Mouse (Mus musculus) heart, postnatal 10 days (tissue): ENCODE data around the gene Tmem164. TPM values are rescaled to one million over a fixed set of nuclear protein-coding genes. Genes with fewer than 3 reads are reported as not detected.

Source experiments
- DNase-seq, 2 experiments: peaks; one replicate each; pipeline ENCODE4 v3.0.0; 2021
- intact Hi-C: fragments of 180-260 bp; cut with DNase I; formaldehyde crosslinking; loops from one replicate; pipeline ENCODE4 v1.15.1; 2025
- total RNA-seq, 2 experiments: library from RNA; stranded (reverse); gene quantifications; 2 replicates each; pipeline ENCODE4 v1.2.3; 2021

The Tmem164 gene
- total RNA-seq, 2 experiments from 2014 or later = 40.3 to 57.2 TPM

DNA sequence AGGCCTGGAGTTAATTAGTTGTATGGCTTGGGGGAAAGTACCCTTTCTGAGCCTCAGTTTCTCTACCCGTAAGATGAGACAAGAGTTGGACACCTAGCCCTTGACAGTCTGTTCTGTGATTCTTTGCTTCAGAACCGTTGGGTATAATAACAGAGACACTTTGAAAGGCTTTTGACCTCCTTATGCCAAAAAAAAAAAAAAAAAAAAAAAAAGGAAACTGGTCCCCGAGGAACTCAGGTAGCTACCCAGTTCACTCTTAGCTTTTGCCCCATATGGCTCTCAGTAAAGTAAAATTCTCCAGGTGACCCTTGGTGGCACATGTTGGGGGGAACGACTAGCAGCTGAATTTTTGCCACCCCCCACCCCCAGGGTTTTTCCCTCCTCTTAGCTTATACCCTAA lies 3.5 kb downstream of the Tmem164 start:
- DNase-seq = no peak
- intact Hi-C loops = loop anchor here (5.0 kb wide), 3 partner anchors 33 to 132 kb away; no protein-coding TSS in a partner anchor

DNA sequence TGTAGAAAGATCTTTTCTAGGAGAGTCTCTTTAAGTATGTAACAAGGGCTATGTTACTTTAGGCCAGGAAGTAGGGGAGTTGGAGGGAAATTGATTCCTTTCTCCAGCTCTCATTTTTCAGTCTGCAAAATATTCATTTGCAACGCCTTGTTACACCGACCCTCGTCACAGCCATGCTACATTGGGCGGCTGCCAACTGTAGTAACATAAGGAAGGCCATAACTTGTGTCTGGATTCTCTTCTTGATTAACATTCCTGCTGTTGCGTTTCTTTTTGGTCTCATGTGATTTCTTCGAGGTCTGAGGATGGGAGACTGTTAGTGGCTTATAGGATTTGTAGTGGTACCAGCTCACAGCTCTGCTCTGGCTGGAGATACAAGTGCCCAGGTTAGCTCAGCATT lies 4.5 kb downstream of the Tmem164 start:
- DNase-seq = no peak
- intact Hi-C loops = no loop called here

DNA sequence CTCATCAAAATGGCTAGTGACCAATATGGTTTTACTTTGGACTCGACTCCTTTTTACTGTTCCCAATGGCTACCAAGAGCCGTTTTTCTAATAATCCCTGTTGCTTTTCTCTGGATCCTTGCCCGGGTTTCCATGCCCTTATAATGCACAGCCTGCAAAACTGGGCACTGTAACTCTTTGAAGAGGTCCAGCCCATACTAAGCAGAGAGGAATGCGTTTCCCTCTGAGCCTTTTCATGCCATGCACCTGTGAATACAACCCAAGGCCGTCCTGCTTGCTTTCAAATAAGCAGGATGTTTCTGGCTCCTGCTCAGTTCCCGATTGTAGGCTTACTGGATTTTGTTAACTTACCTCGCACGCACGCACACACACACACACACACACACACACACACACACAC lies 7.3 kb downstream of the Tmem164 start:
- DNase-seq = no peak
- intact Hi-C loops = no loop called here

DNA sequence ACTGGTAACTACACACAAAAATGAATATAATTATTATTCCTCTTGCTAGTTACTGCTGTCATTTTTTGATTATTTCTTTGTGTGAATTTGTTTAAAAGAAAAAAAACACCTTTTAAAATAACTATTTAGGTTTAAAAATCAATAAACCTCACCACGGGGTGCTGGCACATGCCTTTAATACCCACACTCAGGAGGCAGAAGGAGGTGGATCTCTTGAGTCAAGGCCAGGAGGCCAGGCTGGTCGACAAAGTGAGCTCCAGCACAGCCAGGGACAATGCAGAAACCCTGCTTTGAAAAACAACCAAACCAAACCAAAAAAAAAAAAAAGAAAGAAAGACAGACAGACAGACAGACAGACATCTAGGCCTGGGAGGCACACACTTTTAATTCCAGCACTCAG lies 12.1 kb downstream of the Tmem164 start:
- intact Hi-C loops = no loop called here

DNA sequence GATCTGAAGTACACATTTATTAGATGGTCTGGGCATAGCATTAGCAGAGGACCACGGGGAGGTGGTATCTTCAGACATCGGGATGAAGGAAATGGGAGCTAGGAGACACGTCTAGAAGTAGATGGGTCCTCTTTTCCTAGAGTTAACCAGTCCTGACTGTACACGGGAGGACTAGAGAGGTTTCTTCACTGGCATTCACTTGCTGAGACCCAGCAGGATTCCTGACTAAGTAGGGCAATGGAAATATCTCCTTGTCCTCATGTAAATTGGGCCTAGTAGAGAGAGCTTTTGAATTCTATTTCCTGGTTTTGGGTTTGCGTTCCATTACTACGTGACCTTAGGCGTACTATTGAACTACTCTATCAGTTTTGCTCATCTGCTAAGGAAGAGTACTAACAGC lies 13.1 kb downstream of the Tmem164 start:
- intact Hi-C loops = no loop called here
- DNase-seq = no peak

More for the DNA sequence above, 12.1 kb downstream of the Tmem164 start:
- DNase-seq = no peak

DNA sequence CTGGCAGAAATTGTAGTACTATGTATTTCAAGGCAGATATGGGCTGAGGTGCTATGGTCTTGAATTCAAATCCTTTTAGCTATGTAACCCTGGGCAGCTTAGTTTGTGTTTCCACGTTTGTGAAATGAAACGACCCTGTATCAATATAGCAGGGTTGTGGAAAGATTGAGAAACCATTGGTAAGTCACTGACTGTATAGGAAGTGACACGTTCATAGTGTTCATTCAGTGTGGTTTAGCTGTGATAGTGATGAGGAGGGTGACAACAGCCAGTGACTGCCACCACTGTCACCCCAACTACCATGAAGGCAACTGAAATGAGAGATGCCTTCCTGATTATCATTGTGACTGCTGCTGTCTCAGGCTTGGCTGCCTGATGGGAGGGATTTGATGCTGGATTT lies 13.7 kb downstream of the Tmem164 start:
- no peak for DNase-seq
- intact Hi-C loops = no loop called here

DNA sequence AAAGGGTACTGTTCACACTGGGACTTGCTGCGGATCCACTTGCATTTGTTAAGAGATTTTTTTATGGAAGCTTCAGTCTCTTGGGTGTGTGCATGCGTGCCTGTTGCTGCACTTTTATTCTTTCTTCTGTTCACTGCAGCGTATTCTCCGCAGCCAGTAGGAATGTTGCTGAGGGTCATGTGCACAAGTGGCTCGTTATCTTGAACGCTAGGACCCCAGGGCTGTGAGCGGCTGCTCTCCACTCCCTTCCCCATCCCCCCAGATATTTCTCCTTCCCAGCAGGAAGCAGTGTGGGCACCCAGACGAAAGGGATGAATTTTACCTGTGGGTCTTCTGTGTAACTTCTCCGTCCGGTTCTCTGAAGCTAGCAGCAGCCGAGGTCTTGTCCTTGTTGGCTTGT lies 15.6 kb downstream of the Tmem164 start:
- intact Hi-C loops = no loop called here
- no peak for DNase-seq

DNA sequence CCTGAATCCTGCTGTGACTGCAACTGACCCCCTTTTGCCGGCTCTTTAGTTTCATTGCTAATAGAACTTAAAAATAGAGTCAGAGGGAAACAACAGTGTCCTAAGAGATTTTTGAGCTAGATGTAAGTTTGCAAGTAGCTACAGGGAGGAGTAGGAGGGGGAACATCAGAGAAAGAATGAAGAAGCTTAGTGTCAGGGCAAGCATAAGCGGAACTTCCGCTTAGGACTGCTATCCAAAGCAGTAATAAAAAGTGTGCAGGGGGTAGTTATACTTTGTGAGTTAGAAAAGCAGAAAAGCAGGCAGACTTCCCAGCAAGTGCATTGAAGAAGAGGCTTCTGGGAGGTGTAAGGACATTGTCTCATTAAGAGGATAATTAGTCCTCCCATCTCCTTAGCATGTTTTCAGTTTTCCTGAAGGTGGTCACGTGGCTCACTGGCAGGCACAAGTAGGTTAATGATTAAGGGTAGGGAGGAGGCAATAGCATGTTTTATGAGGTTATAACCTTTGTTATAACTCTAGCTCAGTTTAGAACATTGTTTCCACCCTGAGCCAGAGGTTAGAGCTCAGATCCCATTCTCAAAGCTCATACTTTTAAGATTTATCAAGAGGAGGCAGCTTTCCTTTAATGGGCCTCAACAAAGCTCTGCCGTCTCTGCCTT lies 16.5 kb downstream of the Tmem164 start:
- intact Hi-C loops = no loop called here
- DNase-seq = no peak

DNA sequence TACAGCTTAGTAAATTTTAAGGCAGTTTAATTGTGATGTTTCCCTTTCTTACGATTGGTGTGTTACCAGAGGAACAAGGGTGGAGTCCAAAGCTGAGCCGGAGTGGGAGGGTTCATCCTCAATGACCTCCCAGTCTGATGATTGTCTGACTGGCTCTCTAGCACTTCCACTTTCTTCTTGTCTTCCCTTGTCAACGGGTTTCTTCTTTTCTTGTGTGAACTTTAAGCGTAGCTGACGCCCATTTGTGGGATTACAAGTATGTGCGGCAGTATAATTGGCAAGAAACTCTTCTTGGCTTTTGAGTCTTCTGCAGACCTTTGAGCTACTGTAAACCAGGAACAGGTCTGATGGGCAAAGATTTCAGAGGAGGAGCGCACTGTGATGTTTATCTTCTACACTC lies 17.0 kb downstream of the Tmem164 start:
- intact Hi-C loops = no loop called here
- no peak for DNase-seq

DNA sequence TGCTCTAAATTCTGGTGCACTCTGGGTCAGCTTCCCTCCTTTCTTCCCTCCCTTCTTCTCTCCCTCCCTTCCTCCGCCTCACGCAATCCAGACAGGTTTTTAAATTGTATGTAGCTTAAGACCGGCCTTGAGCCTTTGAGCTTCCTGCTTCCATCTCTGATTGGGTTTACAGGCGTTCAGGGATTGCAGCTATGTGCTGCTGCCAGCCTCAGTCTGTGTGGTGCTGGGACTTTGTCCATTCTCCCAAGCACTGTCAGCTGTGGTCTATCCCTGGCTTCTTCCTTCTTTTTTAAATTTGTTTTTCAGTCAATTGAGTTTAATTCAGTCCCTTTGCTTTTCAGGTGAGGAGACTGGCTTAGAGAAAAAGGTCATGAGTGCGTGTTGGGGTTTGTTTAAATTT lies 20.9 kb downstream of the Tmem164 start:
- intact Hi-C loops = no loop called here
- DNase-seq = no peak

DNA sequence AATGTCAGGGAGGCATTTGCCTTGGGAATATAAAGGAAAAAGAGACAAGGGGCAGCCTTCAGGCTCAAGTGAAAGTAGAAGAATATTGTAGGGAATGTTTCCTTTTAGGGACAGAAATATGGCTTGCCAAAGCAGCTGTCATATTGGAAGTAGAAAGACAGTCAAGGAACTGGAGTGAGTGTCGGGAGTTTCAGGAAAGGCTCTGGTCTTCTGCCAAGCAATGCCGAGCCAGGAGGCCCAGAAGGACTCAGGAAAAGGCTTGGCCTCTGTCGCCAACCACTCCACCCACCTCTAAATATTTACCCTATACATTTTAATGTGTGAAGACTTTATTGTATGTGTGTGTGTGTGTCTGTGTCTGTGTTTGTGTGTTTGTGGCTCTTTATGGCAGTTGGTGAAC lies 21.4 kb downstream of the Tmem164 start:
- intact Hi-C loops = no loop called here
- DNase-seq = peak; percentile 48 to 57

DNA sequence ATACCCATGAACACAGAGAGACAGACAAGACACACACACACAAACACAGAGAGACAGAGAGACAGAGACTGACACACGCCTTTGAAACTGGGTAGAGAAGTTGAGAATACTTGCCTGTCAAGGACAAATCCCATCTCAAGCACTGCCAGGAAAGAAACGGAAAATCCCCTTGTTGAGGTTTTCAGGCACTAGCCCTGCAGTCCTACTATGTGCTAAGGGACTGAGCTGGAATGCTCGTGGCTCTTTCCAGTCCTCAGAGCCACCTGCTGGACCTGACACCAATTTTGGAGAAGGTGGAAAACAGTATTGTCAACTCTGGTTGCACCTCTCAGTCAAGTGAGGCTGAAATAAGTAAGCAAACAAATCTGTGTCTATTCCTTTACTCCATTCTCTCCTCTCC lies 22.7 kb downstream of the Tmem164 start:
- intact Hi-C loops = no loop called here
- DNase-seq = no peak

DNA sequence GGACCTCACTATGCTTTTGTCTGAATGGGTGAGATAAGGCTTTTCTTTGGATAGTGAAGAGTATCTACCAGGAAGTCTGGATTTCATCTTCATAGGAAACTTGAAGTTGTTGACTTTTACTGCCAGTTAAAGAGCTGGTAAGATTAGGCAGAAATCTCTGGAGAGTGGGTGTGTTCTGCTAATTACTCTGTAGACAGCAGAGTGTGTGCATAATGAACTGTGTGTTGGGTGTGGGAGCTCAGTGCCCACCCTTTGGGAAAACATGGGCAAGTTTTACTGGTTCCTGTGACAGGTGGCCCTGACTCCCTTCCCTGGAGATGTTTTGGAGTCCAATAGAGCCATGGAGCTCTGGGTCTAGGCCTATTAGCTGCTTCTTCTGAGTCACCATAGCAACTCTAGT lies 27.1 kb downstream of the Tmem164 start:
- no peak for DNase-seq
- intact Hi-C loops = no loop called here

DNA sequence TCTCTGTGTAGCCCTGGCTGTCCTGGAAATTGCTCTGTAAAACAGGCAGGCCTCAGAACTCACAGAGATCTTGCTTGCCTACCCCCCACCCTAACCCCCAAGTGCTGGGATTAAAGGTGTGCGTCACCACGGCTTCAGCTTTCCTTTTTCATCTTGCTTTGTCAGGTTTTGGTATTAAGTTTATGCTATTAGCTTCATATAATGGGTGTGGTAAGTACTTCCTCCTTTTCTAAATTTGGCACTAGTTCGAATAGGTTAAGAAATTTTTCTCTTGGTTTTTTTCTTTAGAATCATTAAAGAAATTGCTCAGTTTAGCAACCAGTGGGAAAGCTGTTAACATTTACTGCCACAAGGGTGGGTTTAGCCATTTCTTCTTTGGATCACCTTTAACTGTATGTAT lies 34.8 kb downstream of the Tmem164 start:
- DNase-seq = no peak
- intact Hi-C loops = loop anchor here (5.0 kb wide), 1 partner anchor 34 kb away; the partner anchor contains the start of gene Tmem164

DNA sequence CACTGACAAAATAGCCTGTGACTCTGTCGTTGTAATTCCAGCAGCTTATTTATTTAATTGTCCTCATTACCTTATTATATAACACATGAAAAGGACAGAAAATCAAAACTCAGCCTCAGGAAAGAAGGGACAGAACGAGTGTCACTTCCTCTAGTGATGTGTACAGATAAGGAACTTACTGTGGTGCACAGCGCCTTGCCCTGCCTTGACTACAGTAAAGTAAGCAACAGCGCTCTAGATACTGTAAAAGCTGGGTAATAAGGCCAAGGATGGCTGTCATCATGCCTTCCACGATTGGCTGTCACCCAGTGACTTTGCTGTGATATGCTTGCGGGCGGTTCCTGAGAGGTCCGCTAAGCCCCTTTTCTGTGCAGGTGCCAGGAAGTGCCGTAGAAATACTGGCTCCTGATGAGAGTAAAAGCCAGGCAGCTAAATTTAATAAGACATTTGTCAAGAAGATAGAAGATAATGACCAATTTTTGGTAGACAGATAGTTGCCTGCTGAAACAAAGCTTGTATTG lies 36.8 kb downstream of the Tmem164 start:
- DNase-seq = no peak
- intact Hi-C loops = loop anchor here (5.0 kb wide), 1 partner anchor 36 kb away; the partner anchor contains the start of gene Tmem164

DNA sequence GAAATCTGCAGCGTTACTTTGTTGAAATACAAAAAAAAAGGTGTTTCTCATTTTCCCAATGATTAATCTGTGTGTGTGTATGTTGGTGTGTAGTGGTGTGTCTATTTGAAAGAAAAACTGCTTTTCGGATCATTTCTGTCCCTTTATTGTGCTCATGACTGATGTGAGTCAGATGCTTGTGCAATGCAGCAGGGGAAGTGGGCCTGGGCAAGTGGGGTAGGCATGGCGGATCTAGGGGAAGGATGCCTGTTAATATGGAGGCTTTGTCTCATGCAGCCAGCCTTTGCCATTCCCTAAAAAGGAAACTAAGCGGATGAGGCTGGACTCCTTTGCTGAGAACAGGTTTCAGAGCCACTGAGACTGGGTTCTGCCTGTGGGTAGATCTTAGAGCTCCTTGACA lies 37.6 kb downstream of the Tmem164 start:
- intact Hi-C loops = loop anchor here (5.0 kb wide), 1 partner anchor 36 kb away; the partner anchor contains the start of gene Tmem164
- no peak for DNase-seq

DNA sequence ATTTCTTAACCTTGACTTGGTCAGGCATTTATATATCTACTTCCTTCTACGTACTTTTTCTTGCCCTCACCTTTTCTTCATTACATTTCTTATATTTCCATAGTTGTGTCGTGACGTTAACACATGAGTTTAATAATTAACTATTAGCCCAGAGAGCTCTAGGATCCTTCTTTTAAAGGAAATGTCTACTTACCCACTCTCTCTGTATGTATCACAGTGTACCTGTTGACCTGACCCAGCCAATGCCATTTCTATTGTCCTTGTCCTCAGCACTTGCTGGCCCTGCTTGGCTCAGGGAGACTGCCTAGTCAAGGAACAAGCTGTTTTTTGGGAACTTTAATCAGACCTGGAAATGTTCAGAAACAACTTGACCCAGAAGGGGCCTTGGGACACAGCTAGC lies 40.7 kb downstream of the Tmem164 start:
- intact Hi-C loops = no loop called here
- DNase-seq = no peak

DNA sequence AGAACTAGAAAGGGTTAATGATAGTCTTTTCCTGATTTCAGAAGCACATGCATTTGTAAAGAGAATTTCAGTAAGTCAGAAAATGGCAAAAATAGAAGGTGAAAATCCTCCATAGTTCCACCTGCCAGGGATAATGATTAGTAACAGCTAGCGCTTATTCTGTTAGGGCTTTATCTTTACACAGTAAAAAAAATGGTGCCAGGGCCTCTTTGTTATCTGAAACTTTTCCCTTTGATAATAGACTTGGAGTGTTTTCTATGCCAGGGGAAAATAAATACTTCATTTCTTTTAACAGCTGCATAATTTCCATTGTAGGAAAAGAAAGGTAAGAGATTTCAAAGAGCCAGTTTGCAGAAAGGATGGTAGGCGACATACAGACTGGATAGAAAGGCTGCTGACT lies 43.0 kb downstream of the Tmem164 start:
- intact Hi-C loops = no loop called here
- DNase-seq = no peak

DNA sequence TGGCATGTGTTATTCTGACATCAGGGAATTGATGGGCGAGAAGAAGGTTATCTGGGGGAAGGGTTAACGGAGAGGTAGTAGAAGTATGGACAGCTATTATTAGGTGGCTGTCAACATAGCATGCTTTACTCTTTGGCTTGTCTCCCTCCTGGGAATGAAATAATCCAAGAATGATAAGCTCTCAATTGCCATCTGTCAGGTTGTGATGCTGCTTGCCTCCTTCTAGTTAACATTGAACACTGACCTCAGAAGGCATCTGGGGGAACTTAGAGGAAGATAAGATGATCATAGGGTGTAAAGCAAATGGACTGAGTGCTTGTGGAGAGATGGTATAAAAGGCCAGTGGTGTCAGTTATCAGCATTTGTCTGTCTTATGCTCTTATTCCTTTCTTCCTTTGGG lies 44.4 kb downstream of the Tmem164 start:
- DNase-seq = no peak
- intact Hi-C loops = no loop called here

DNA sequence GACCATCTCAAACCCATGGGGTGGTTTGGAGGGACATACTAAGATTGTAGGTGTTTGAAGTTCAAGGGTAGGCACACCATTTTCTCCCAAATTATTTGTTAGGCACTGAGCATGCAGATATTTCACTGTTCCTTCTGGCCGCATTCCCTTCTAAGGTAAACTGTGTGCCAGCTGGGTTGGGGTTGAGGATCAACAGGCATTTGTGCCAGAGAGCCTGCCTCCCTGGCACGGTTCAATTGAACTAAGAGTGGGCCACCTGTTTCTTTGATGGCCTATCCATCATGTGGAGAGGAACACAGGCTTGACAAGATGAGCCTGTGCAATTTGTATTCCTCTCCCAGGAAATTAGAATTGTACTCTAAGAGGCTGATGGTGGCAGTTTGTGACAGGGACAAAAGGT lies 45.1 kb downstream of the Tmem164 start:
- intact Hi-C loops = no loop called here
- DNase-seq = no peak

DNA sequence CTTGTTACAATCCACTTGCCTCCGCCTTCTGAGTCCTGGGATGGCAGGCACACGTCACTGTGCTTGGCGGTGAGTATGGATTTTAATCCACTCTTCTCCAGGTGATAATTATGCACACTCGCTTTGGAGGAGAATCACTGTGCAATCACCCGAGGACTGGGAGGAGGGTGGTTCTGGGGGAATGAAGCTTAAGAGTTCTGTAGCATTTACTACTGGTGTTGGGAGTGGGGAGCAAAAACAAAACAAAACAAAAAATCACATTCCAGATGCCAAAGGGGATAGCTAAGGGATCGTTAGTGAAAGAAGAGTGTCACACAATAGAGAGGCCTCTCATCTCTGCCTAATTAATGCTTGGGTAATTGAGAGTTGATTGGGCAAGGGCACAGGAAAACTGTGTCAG lies 46.6 kb downstream of the Tmem164 start:
- intact Hi-C loops = no loop called here
- no peak for DNase-seq

DNA sequence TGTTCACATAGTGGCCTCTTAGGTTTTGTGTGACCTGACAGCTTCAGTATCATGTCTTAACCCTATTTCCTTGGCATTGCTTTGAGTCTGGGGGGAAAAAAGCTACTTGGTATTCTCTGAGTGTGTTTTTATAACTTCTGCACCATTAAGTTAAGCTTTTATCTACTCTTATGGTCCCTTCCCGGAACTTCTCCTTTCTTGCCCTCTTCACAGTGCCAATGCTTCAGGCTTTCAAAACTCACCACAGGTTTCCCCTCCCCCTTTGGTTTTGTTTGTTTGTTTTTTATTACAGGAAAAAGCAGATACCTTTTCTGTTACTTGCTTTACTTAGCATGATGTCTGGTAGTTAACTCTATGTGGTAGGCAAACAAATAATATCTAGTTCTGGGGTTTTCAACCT lies 47.8 kb downstream of the Tmem164 start:
- intact Hi-C loops = no loop called here
- DNase-seq = no peak

DNA sequence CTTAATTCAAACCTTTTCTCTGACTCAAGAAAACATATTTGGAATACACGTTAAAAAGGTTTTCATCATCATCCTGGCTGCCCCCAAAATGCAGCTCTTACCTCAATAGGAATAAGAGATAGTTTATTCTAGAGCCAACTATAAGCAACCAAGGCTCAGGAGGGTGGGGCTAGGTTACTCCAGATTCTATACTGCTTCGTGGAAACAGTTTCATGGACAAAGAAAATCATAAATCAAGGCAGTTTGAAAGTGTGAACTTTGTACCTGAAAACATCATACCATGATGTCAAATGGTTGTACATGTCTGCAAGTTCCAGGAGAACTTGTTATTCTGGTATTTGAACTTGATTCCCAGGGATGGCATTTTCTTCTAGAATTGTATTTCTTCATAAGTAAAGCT lies 48.3 kb downstream of the Tmem164 start:
- intact Hi-C loops = no loop called here
- no peak for DNase-seq
